Mouse (Mus musculus) midbrain, embryonic 11.5 days (tissue): ENCODE results near the gene Fbxl12. TPM values are rescaled to one million over a fixed set of nuclear protein-coding genes. Genes with fewer than 3 reads are reported as not detected.

Experiments
- ATAC-seq: fragments of 200-750 bp; cut with Nextera tagmentation; 2 replicates; pipeline ENCODE4 v1.8.0; 2017; ENCODE audit warnings: moderate TSS enrichment, moderate library complexity; ENCODE audit not compliant: low FRiP score
- DNase-seq: peaks from one replicate; pipeline ENCODE4 v3.0.0; 2015; ENCODE audit warnings: low spot score; ENCODE audit errors: missing footprints
- H3K27ac ChIP-seq: fragments of 300-500 bp; sonication (generic); 2 replicates; pipeline ENCODE4 v1.5.1; 2014; ENCODE audit warnings: low read depth, low read length
- H3K27me3 ChIP-seq: fragments of 300-500 bp; sonication (generic); 2 replicates; pipeline ENCODE4 v1.6.1; 2014; ENCODE audit warnings: mild to moderate bottlenecking, low read length, moderate library complexity, mixed read lengths; ENCODE audit not compliant: control insufficient read depth, insufficient read depth
- H3K36me3 ChIP-seq: fragments of 300-500 bp; sonication (generic); 2 replicates; pipeline ENCODE4 v1.6.1; 2014; ENCODE audit warnings: mild to moderate bottlenecking, low read length, moderate library complexity, mixed read lengths; ENCODE audit not compliant: control insufficient read depth, insufficient read depth
- H3K4me1 ChIP-seq: fragments of 300-500 bp; sonication (generic); 2 replicates; pipeline ENCODE4 v1.6.1; 2014; ENCODE audit warnings: low read length; ENCODE audit not compliant: control insufficient read depth, insufficient read depth
- H3K4me2 ChIP-seq: fragments of 300-500 bp; sonication (generic); 2 replicates; pipeline ENCODE4 v1.6.1; 2014; ENCODE audit warnings: mild to moderate bottlenecking, moderate library complexity
- H3K4me3 ChIP-seq: fragments of 300-500 bp; sonication (generic); 2 replicates; pipeline ENCODE4 v1.5.1; 2014; ENCODE audit warnings: low read depth, low read length
- H3K9ac ChIP-seq: fragments of 300-500 bp; sonication (generic); 2 replicates; pipeline ENCODE4 v1.6.1; 2014; ENCODE audit warnings: low read length
- H3K9me3 ChIP-seq: fragments of 300-500 bp; sonication (generic); 2 replicates; pipeline ENCODE4 v1.6.1; 2016; ENCODE audit warnings: low read length; ENCODE audit not compliant: control insufficient read depth
- WGBS: fragments of 180-500 bp; shearing (Covaris S2); extraction: QIAGEN DNeasy Blood & Tissue Kit; methylation state at CpG from one replicate; pipeline ENCODE4 v1.1.7; 2014; 5-methylcytosine and 5-hydroxymethylcytosine counted together
- polyA plus RNA-seq: library from polyadenylated mRNA; unstranded; fragments of >200 nt; fragmentation: Nextera tagmentation; extraction: Ambion mirVana; gene quantifications from 2 replicates; pipeline ENCODE4 v1.2.1, GENCODE M21; 2014

Fbxl12 gene
- polyA plus RNA-seq, 1 experiment from 2014 or later: 12.0 TPM

DNA sequence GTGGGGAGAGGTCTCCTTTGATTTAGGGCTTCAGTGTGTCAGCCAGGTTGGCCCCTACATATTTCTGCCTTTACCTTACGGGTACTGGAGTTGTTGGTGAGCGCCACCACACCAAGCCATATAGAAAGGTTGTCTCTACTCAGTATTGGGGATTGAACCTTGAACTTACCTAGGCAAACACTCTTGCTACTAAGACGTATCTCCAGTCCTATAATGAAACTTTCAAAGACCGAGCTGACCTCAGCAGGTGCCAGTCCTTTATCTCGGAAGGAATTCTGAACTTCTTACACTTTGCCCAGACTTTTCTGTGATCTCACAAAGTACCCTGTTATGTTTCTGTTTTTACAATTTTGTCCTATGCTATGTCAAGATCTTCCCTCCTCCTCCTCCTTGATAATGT, 32.6 kb downstream of the Fbxl12 start:
- 76% methylated on average over 5 of the region's 5 CpGs for WGBS
- Histone ChIP-seq H3K9me3 (no peaks in the 10 kb centered on the region), H3K9ac (no peak overlapping the region), H3K27me3 (no peaks in the 10 kb centered on the region), H3K27ac (no peak overlapping the region), H3K4me1 (no peaks in the 10 kb centered on the region), H3K4me2 (no peak overlapping the region), H3K4me3 (no peak overlapping the region), H3K36me3 (no peaks in the 10 kb centered on the region; the same call in 1 of the 2 replicates)
- DNase-seq: no peak
- no peak for ATAC-seq

DNA sequence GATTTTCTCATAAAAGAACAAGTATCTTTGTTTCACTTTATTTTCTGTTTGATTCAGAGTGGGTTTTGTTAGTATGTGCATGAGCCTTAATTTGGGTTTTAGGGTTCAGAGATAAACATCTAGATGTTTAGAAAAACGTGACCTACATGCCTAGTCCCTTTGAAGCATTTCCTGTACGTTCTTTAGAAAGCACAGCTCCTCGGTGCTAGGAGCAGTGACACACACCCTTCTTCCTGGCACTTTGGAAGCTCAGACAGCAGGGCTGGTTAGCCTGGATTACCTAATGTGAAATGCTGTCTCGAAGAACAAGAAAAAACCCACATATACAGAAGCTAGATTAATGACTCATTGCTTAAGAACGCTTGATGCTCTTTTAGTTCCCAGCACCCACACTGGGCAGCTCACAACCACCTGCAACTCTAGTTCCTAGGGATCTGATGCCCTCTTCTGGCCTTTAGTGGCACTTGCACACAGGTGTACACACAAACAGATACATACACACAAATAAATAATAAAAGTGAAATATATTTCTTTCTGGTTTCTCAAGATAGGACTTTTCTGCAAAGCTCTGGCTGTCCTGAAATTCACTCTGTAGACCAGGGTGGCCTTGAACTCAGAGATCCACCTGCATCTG, 34.6 kb downstream of the Fbxl12 start:
- 93% methylated on average over 5 of the region's 5 CpGs for WGBS
- H3K27me3 ChIP-seq: no peaks in the 10 kb centered on the region
- no peak overlapping the region for H3K9ac ChIP-seq
- peaks cover 2% of the 10 kb centered on the region; the same call in 1 of the 2 replicates for H3K4me1 ChIP-seq
- H3K9me3 ChIP-seq: no peaks in the 10 kb centered on the region
- H3K4me3 ChIP-seq: no peak overlapping the region
- H3K4me2 ChIP-seq: no peak overlapping the region
- DNase-seq: peak; percentile 14
- H3K27ac ChIP-seq: no peak overlapping the region
- ATAC-seq: no peak
- no peaks in the 10 kb centered on the region; the same call in 1 of the 2 replicates for H3K36me3 ChIP-seq

DNA sequence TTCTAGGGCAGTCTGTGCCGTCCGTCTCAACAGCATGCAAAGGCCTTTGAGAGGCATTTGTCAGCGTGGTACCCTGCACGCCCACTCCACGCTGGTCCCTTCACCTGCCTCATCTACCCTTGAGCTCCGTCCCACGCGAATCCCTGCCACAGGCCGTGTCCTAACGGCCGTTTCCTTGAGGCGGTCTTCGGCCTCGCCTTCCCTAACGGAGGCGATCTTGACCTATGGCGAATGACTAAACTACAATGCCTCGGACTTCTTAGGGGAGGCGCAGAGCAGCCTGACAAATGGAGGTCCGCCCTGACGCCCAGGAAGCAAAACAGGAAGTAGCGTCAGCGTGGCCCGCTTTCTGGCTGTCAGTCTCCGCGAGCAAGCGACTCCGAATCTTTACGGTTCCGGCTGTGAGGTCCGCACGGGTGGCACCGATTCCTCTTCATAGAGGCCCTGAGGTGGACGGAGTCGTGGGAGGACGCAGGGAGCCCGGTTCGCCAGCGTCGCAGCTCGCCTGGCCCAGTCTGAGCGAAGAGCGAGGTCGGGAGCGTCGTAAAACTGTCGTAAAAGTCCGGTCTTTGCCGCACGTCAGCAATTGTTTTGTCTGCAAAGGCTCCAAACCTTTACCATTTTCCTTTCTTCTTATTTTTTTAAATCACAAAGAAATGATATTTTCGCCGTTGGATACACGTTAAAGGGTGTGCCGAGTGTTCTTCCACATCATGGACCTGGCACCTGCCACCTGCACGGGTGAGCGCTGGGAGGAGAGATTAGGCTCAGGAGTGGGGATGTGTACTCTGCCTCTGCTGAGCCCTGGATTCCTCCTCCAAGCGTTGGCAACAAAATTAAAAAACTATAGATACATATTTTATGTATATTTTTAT, 37.2 kb downstream of the Fbxl12 start:
- Histone ChIP-seq H3K9ac (peak overlapping the region; percentile 92), H3K27me3 (no peaks in the 10 kb centered on the region), H3K36me3 (no peaks in the 10 kb centered on the region; the same call in 1 of the 2 replicates), H3K4me1 (peaks cover 2% of the 10 kb centered on the region; the same call in 1 of the 2 replicates), H3K9me3 (no peaks in the 10 kb centered on the region), H3K27ac (peak overlapping the region; percentile 94), H3K4me3 (peak overlapping the region; percentile 77), H3K4me2 (peak overlapping the region; percentile 77)
- WGBS: under 1% methylated on average over 57 of the region's 57 CpGs
- ATAC-seq: peak; percentile 87
- DNase-seq: peak; percentile 100

DNA sequence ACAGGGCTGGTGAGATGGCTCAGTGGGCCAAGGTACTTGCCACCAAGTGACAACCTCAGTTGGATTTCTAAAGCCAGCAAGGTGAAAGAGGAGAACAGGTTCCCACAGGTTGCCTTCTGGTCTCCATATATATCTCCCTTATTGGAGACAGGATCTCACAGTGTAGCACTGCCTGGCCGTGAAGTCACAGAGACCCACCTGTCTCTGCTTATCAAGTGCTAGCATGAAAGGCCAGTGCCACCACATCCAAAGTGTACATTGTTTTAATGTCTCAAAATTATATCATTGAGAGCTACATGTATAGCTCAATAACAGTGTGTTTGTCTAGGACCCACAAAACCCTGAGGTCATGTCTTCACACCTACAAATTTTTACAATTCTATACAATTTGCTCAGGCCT, 38.3 kb downstream of the Fbxl12 start:
- Histone ChIP-seq H3K27ac (no peak overlapping the region), H3K27me3 (no peaks in the 10 kb centered on the region), H3K4me1 (peaks cover 2% of the 10 kb centered on the region; the same call in 1 of the 2 replicates), H3K4me3 (no peak overlapping the region), H3K36me3 (no peaks in the 10 kb centered on the region; the same call in 1 of the 2 replicates), H3K4me2 (peak overlapping the region; percentile 77), H3K9ac (no peak overlapping the region; the same call in 1 of the 2 replicates), H3K9me3 (no peaks in the 10 kb centered on the region)
- ATAC-seq (no peak), DNase-seq (peak; percentile 81)
- WGBS: 97% methylated on average over 1 of the region's 1 CpGs

DNA sequence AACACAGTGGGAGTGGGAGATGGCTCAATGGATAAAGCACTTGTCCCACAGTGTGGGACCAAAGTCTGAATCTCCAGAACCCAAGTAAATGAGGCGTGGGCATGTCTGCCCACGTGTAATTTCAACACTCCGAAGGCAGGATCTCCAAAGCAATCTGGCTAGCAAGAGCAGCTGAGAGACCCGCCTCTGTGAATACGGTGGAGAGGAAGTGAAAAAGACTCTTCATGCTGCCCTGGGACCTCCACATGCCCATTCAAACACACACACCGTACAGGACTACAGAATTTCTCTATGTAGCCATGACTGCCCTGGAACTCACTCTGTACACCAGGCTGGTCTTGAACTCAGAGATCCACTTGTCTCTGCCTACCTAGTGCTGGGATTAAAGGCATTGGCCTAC, 43.3 kb downstream of the Fbxl12 start:
- DNase-seq (no peak), ATAC-seq (no peak)
- H3K36me3 ChIP-seq: peaks cover 4% of the 10 kb centered on the region; the same call in 1 of the 2 replicates
- H3K27me3 ChIP-seq: no peaks in the 10 kb centered on the region
- no peaks in the 10 kb centered on the region for H3K4me1 ChIP-seq
- H3K4me3 ChIP-seq: no peak overlapping the region
- no peak overlapping the region for H3K27ac ChIP-seq
- WGBS: 87% methylated on average over 6 of the region's 6 CpGs
- H3K4me2 ChIP-seq: no peak overlapping the region
- no peaks in the 10 kb centered on the region for H3K9me3 ChIP-seq
- no peak overlapping the region for H3K9ac ChIP-seq

DNA sequence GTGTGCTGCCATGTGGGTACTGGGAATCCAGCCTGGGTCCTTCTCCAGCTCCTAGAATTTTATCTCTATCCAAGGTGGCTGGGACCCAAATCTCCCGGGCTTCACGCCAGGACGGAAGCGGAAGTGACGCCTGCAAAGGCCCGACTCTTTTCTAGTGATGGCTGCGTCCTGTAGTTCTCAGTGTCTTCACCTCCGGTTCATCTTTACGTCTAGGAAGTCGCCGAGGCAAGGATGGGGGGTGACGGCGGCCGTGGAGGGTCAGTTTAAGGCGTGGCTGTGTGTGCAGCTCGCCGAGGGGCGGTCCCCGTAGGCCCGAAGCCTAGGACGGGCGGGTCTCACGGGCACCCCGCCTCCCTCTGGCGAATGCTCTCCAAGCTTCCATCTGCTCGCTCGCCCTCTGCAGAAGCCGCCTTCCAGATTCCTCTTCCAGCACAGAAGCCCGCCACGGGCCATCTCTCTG, 63.4 kb downstream of the Fbxl12 start, which contains the start of gene Zfp846:
TSS of gene Zfp846 (plus strand) at position 117 of the 460 bp plus-strand sequence.
- Histone ChIP-seq H3K27ac (peak within 1 kb of the TSS; percentile 80), H3K9ac (peak within 1 kb of the TSS; percentile 73), H3K4me3 (peak within 1 kb of the TSS; percentile 58), H3K4me2 (peak within 1 kb of the TSS; percentile 57), H3K4me1 (no peaks in the 10 kb centered on the region), H3K36me3 (no peaks in the 10 kb centered on the region), H3K27me3 (peaks cover 5% of the 10 kb centered on the region; the same call in 1 of the 2 replicates), H3K9me3 (no peaks in the 10 kb centered on the region)
- peak; percentile 98 for ATAC-seq
- WGBS: under 1% methylated on average over 30 of the region's 30 CpGs
- peak; percentile 99 for DNase-seq

DNA sequence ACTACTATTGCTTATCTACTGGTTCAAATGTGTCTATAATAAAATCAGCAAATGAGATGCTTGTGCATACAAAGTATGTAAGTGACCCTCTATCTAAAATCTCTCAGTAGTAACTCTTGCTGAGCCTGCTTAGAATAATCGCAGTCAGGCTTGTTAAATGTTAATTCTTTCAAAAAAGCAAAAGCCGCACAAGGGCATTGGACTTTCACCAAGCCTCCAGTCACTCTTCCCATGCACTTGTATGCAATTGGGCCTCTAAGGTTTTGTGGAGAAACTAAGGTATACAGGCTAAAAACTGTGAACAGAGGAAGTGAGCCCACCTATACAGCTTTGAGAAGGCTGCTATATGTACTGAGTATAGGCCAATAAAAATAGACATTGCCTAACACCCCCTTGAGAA, 68.0 kb downstream of the Fbxl12 start:
- Histone ChIP-seq H3K27me3 (peaks cover 5% of the 10 kb centered on the region; the same call in 1 of the 2 replicates), H3K9me3 (no peaks in the 10 kb centered on the region), H3K27ac (no peak overlapping the region), H3K4me3 (no peak overlapping the region), H3K4me2 (no peak overlapping the region), H3K4me1 (no peaks in the 10 kb centered on the region), H3K9ac (no peak overlapping the region), H3K36me3 (no peaks in the 10 kb centered on the region)
- ATAC-seq: no peak
- DNase-seq: no peak
- WGBS: 75% methylated on average over 2 of the region's 2 CpGs

DNA sequence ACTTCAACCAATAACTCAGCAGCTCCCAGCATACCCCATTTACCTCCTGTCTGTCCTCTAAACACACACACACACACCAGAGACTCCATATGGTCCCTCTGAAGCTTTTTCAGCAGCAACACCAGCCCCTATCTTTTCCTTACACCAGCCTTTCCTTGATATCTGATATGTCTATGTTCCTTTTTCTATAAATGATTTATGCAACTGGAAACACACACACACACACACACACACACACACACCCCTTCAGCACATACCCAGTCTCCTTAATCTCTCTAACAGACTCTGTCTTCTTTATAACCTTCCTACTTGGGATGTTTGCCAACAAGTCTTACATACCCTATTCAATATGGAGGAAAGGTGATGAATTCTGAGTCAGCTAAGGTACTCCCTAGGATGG, 73.5 kb downstream of the Fbxl12 start:
- Histone ChIP-seq H3K27me3 (no peaks in the 10 kb centered on the region), H3K9ac (no peak overlapping the region), H3K36me3 (no peaks in the 10 kb centered on the region), H3K9me3 (no peaks in the 10 kb centered on the region), H3K27ac (no peak overlapping the region), H3K4me2 (no peak overlapping the region), H3K4me3 (no peak overlapping the region), H3K4me1 (no peaks in the 10 kb centered on the region)
- DNase-seq (no peak), ATAC-seq (no peak)
